Mouse (Mus musculus) heart, embryonic 16.5 days (tissue): ENCODE measurements around the gene Ces1f. TPM values are rescaled to one million over a fixed set of nuclear protein-coding genes. Genes with fewer than 3 reads are reported as not detected.

Experiments used
- ATAC-seq: fragments of 200-750 bp; cut with Nextera tagmentation; replicated peaks from 2 replicates; pipeline ENCODE4 v1.8.0; 2017; ENCODE audit warnings: moderate number of reproducible peaks; ENCODE audit not compliant: insufficient read depth, low FRiP score; ENCODE audit errors: extremely low read depth
- H3K27ac ChIP-seq: fragments of 300-500 bp; sonication (generic); 2 replicates; pipeline ENCODE4 v1.5.1; 2014; ENCODE audit warnings: mild to moderate bottlenecking, low read length, control low read depth, moderate library complexity
- H3K27me3 ChIP-seq: fragments of 300-500 bp; sonication (generic); 2 replicates; pipeline ENCODE4 v1.6.1; 2014; ENCODE audit warnings: low read length, mixed read lengths; ENCODE audit not compliant: control insufficient read depth, insufficient read depth
- H3K36me3 ChIP-seq: fragments of 300-500 bp; sonication (generic); 2 replicates; pipeline ENCODE4 v1.6.1; 2014; ENCODE audit not compliant: control insufficient read depth, insufficient read depth
- H3K4me1 ChIP-seq: fragments of 300-500 bp; sonication (generic); 2 replicates; pipeline ENCODE4 v1.6.1; 2014; ENCODE audit warnings: low read length, mixed read lengths; ENCODE audit not compliant: control insufficient read depth, insufficient read depth
- H3K4me2 ChIP-seq: fragments of 300-500 bp; sonication (generic); 2 replicates; pipeline ENCODE4 v1.6.1; 2014; ENCODE audit warnings: low read depth, mild to moderate bottlenecking, control low read depth, low read length
- H3K4me3 ChIP-seq: fragments of 300-500 bp; sonication (generic); 2 replicates; pipeline ENCODE4 v1.5.1; 2014; ENCODE audit warnings: mild to moderate bottlenecking, control low read depth, low read length
- H3K9ac ChIP-seq: fragments of 300-500 bp; sonication (generic); 2 replicates; pipeline ENCODE4 v1.6.1; 2014; ENCODE audit warnings: low read length, control low read depth
- H3K9me3 ChIP-seq: fragments of 300-500 bp; sonication (generic); replicated peaks from 2 replicates; pipeline ENCODE4 v1.6.1; 2016; ENCODE audit warnings: low read length; ENCODE audit not compliant: control insufficient read depth
- WGBS: fragments of 180-500 bp; shearing (Covaris S2); extraction: QIAGEN DNeasy Blood & Tissue Kit; methylation state at CpG from one replicate; pipeline ENCODE4 v1.1.7; 2014; 5-methylcytosine and 5-hydroxymethylcytosine counted together
- polyA plus RNA-seq: library from polyadenylated mRNA; unstranded; fragments of >200 nt; fragmentation: Nextera tagmentation; extraction: Ambion mirVana; gene quantifications from 2 replicates; pipeline ENCODE4 v1.2.1, GENCODE M21; 2015

Gene Ces1f
- polyA plus RNA-seq, 1 experiment from 2014 or later = 0.12 TPM

DNA sequence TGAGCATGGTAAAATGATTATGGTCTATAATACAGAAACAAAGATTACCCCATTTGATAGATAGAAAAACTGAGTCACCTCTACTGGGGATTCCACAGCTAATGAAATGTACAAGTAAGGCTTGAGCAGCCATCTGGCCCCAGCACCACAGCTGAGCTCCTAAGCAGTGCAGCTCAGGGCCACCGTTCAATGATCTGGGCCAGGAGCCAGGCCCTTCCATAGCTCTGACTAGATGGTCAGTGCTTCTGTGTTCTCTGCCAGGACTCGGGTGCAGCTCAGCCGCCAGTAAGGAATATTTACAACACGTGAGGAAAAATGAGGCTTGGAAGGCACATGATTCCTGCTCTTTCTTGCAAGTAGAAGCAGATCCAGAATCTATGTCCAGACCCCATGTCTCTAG lies 6.9 kb downstream of the Ces1f start:
- ATAC-seq = no peak
- Histone ChIP-seq H3K4me2 (no peak overlapping the region), H3K27ac (no peak overlapping the region), H3K4me3 (no peak overlapping the region), H3K9ac (no peak overlapping the region), H3K27me3 (no peaks in the 10 kb centered on the region), H3K4me1 (no peaks in the 10 kb centered on the region), H3K9me3 (no peaks in the 10 kb centered on the region), H3K36me3 (no peaks in the 10 kb centered on the region)
- 60% methylated on average over 4 of the region's 4 CpGs for WGBS

- Histone ChIP-seq H3K9me3 (no peaks in the 10 kb centered on the region), H3K9ac (no peak overlapping the region), H3K4me3 (no peak overlapping the region), H3K27ac (no peak overlapping the region), H3K4me2 (no peak overlapping the region), H3K27me3 (no peaks in the 10 kb centered on the region), H3K4me1 (no peaks in the 10 kb centered on the region), H3K36me3 (no peaks in the 10 kb centered on the region)
- 56% methylated on average over 2 of the region's 2 CpGs for WGBS
- no peak for ATAC-seq
Observed at GRCm38 (mm10) chr8:93261436-93261835, 18.1 kb downstream of the Ces1f start.

- H3K4me2 ChIP-seq = no peak overlapping the region
- H3K27me3 ChIP-seq = no peaks in the 10 kb centered on the region
- H3K4me1 ChIP-seq = no peaks in the 10 kb centered on the region
- H3K9me3 ChIP-seq = no peaks in the 10 kb centered on the region
- H3K9ac ChIP-seq = no peak overlapping the region
- no peak for ATAC-seq
- no peak overlapping the region for H3K4me3 ChIP-seq
- no peak overlapping the region for H3K27ac ChIP-seq
- WGBS = 92% methylated on average over 1 of the region's 1 CpGs
- H3K36me3 ChIP-seq = no peaks in the 10 kb centered on the region
Observed at GRCm38 (mm10) chr8:93252400-93252925, 27.1 kb downstream of the Ces1f start.

DNA sequence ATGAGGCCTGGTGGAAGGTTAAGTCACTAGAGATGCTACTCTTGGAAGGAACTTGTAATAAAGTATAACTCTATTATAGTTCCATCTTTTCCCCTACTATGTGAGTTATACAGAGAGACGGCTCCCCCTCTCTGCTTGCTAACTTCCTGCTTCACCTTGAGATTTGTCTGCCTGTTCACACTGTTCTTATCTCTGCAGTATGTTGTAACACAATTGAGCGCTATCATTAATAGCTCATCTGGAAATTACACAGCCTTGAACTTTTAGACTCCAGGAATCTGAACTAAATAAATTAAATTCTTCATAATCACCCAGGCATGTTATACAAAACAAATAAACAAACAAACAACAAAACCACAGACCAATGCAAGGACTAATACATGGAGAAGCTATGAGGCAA lies 33.5 kb downstream of the Ces1f start:
- Histone ChIP-seq H3K9me3 (no peaks in the 10 kb centered on the region), H3K27ac (no peak overlapping the region), H3K4me3 (no peak overlapping the region), H3K4me2 (no peak overlapping the region), H3K36me3 (no peaks in the 10 kb centered on the region), H3K9ac (no peak overlapping the region), H3K4me1 (no peaks in the 10 kb centered on the region), H3K27me3 (no peaks in the 10 kb centered on the region)
- no peak for ATAC-seq
- WGBS = 55% methylated on average over 2 of the region's 2 CpGs

DNA sequence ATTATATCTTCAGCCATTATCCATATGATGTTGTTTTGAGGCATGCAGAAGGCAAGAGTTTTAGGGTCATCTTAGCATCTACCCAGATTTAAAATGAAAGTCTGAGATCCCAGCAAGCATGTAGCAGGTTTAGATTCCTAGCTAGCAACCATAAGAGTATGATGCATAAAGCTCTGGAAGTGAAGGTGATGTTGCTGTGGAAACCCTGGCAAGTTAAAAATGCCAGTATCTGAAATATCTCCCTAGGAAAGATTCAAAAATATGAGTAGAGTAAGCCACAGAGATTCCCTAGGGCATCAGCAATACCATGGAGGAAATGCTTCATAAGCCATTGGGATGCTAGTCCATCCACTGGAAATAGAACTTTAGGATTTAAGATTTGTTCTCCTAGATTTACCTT lies 39.7 kb downstream of the Ces1f start:
- H3K27ac ChIP-seq = no peak overlapping the region
- no peak overlapping the region for H3K4me2 ChIP-seq
- no peak overlapping the region for H3K4me3 ChIP-seq
- H3K9me3 ChIP-seq = no peaks in the 10 kb centered on the region
- no peaks in the 10 kb centered on the region for H3K36me3 ChIP-seq
- H3K9ac ChIP-seq = no peak overlapping the region
- no peaks in the 10 kb centered on the region for H3K27me3 ChIP-seq
- no peaks in the 10 kb centered on the region for H3K4me1 ChIP-seq
- no peak for ATAC-seq

DNA sequence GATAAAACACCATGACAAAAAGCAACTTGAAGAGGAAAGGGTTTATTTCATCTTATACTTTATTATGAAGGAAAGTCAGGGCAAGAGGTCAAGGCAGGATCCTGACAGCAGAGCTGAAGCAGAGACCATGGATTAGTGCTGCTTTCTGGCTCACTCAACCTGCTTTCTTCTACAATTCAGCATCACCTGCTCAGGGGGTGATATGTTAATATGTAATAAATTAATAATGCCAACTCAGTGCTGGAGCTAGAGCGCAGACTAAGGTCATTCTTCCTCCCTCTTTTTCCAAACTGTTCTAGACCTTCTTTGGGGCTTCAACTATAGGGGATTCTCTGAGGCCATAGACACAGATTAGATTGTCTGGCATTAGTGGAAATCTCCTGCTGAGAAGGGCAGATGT lies 43.9 kb downstream of the Ces1f start:
- H3K9ac ChIP-seq = no peak overlapping the region
- H3K36me3 ChIP-seq = no peaks in the 10 kb centered on the region
- H3K4me1 ChIP-seq = no peaks in the 10 kb centered on the region
- no peak overlapping the region for H3K27ac ChIP-seq
- H3K27me3 ChIP-seq = no peaks in the 10 kb centered on the region
- H3K9me3 ChIP-seq = no peaks in the 10 kb centered on the region
- H3K4me2 ChIP-seq = no peak overlapping the region
- WGBS = 91% methylated on average over 1 of the region's 1 CpGs
- no peak overlapping the region for H3K4me3 ChIP-seq
- no peak for ATAC-seq

GRCm38 (mm10) chr8:93234706-93235105 lies 44.8 kb downstream of the Ces1f start:
- H3K9me3 ChIP-seq = no peaks in the 10 kb centered on the region
- H3K27me3 ChIP-seq = no peaks in the 10 kb centered on the region
- WGBS = 81% methylated on average over 1 of the region's 1 CpGs

GRCm38 (mm10) chr8:93234068-93234467 lies 45.5 kb downstream of the Ces1f start:
- H3K36me3 ChIP-seq = no peaks in the 10 kb centered on the region
- H3K4me3 ChIP-seq = no peak overlapping the region
- H3K27me3 ChIP-seq = no peaks in the 10 kb centered on the region
- H3K27ac ChIP-seq = no peak overlapping the region
- H3K4me1 ChIP-seq = no peaks in the 10 kb centered on the region
- H3K9me3 ChIP-seq = no peaks in the 10 kb centered on the region
- no peak for ATAC-seq
- 80% methylated on average over 6 of the region's 6 CpGs for WGBS
- H3K4me2 ChIP-seq = no peak overlapping the region
- no peak overlapping the region for H3K9ac ChIP-seq

More at GRCm38 (mm10) chr8:93234706-93235105, 44.8 kb downstream of the Ces1f start:
- Histone ChIP-seq H3K4me3 (no peak overlapping the region), H3K4me2 (no peak overlapping the region), H3K4me1 (no peaks in the 10 kb centered on the region), H3K27ac (no peak overlapping the region), H3K9ac (no peak overlapping the region), H3K36me3 (no peaks in the 10 kb centered on the region)
- no peak for ATAC-seq

DNA sequence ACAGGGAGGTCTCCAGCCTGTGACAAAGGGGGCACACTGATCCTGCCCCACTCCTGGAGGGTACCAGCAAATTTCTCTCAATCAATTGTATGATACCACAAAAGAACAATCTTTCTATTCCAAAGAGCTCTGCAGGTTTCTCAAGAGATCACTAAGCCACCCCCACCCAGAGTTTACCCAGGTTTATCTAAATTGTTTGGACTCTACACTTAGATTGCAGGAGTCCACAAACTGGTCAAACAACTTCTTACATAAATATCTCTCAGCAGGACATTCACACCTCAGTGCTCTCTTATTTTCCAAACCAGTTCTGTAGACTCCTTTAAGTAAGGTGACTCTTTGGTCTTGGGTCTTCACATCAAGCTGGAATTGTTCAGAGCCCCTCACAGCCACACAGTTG lies 50.1 kb downstream of the Ces1f start, which contains the start of gene Ces1e:
TSS of gene Ces1e (minus strand) at position 174 of the 400 bp plus-strand sequence.
- Histone ChIP-seq H3K4me1 (no peaks in the 10 kb centered on the region), H3K4me2 (no peak within 1 kb of the TSS), H3K4me3 (no peak within 1 kb of the TSS), H3K36me3 (no peaks in the 10 kb centered on the region), H3K27me3 (no peaks in the 10 kb centered on the region), H3K9ac (no peak within 1 kb of the TSS), H3K9me3 (no peaks in the 10 kb centered on the region), H3K27ac (no peak within 1 kb of the TSS)
- ATAC-seq = no peak
